Mouse (Mus musculus) midbrain, embryonic 14.5 days (tissue): Measurements from ENCODE around the gene Trim25. TPM values are rescaled to one million over a fixed set of nuclear protein-coding genes. Genes with fewer than 3 reads are reported as not detected.

ENCODE experiments used
- ATAC-seq: fragments of 200-750 bp; cut with Nextera tagmentation; 2 replicates; pipeline ENCODE4 v1.8.0; 2017; ENCODE audit warnings: moderate number of reproducible peaks, moderate library complexity; ENCODE audit not compliant: low FRiP score, low TSS enrichment
- DNase-seq: peaks from one replicate; pipeline ENCODE4 v3.0.0-alpha.2; 2015
- H3K27ac ChIP-seq: fragments of 300-500 bp; sonication (generic); replicated peaks from 2 replicates; pipeline ENCODE4 v1.5.1; 2014; ENCODE audit warnings: mild to moderate bottlenecking, low read depth, low read length, moderate library complexity
- H3K27me3 ChIP-seq: fragments of 300-500 bp; sonication (generic); 2 replicates; pipeline ENCODE4 v1.6.1; 2014; ENCODE audit warnings: low read length, control low read depth, mixed read lengths; ENCODE audit not compliant: control insufficient read depth, insufficient read depth
- H3K36me3 ChIP-seq: fragments of 300-500 bp; sonication (generic); 2 replicates; pipeline ENCODE4 v1.6.1; 2014; ENCODE audit warnings: low read length, control low read depth; ENCODE audit not compliant: control insufficient read depth, insufficient read depth
- H3K4me1 ChIP-seq: fragments of 300-500 bp; sonication (generic); 2 replicates; pipeline ENCODE4 v1.6.1; 2014; ENCODE audit warnings: mild to moderate bottlenecking, antibody characterized with exemption, low read length, control low read depth; ENCODE audit not compliant: control insufficient read depth, insufficient read depth
- H3K4me2 ChIP-seq: fragments of 300-500 bp; sonication (generic); 2 replicates; pipeline ENCODE4 v1.6.1; 2014; ENCODE audit warnings: mild to moderate bottlenecking, low read length, moderate library complexity
- H3K4me3 ChIP-seq: fragments of 300-500 bp; sonication (generic); replicated peaks from 2 replicates; pipeline ENCODE4 v1.5.1; 2014; ENCODE audit warnings: low read depth, low read length
- H3K9ac ChIP-seq: fragments of 300-500 bp; sonication (generic); replicated peaks from 2 replicates; pipeline ENCODE4 v1.6.1; 2014; ENCODE audit warnings: mild to moderate bottlenecking, low read length, moderate library complexity
- H3K9me3 ChIP-seq: fragments of 300-500 bp; sonication (generic); 2 replicates; pipeline ENCODE4 v1.6.1; 2016; ENCODE audit warnings: low read length, control low read depth, mixed read lengths; ENCODE audit not compliant: control insufficient read depth
- WGBS: fragments of 180-500 bp; shearing (Covaris S2); extraction: QIAGEN DNeasy Blood & Tissue Kit; methylation state at CpG from one replicate; pipeline ENCODE4 v1.1.7; 2014; 5-methylcytosine and 5-hydroxymethylcytosine counted together
- polyA plus RNA-seq: library from polyadenylated mRNA; unstranded; fragments of >200 nt; fragmentation: Nextera tagmentation; extraction: Ambion mirVana; gene quantifications from 2 replicates; pipeline ENCODE4 v1.2.1, GENCODE M21; 2014

The Trim25 gene
- polyA plus RNA-seq, 1 experiment from 2014 or later = 3.9 TPM

GRCm38 (mm10) chr11:89067871-89068490, 68.8 kb downstream of the Trim25 start:
- H3K4me3 ChIP-seq = no peak overlapping the region
- no peaks in the 10 kb centered on the region for H3K27me3 ChIP-seq
- no peak overlapping the region for H3K9ac ChIP-seq
- DNase-seq (no peak), ATAC-seq (no peak)
- 74% methylated on average over 11 of the region's 11 CpGs for whole genome bisulfite sequencing
- H3K9me3 ChIP-seq = no peaks in the 10 kb centered on the region
- H3K4me1 ChIP-seq = no peaks in the 10 kb centered on the region
- no peak overlapping the region for H3K27ac ChIP-seq
- no peaks in the 10 kb centered on the region for H3K36me3 ChIP-seq
- no peak overlapping the region for H3K4me2 ChIP-seq

GRCm38 (mm10) chr11:89068649-89069048, 69.5 kb downstream of the Trim25 start:
- H3K9ac ChIP-seq = no peak overlapping the region
- no peak overlapping the region for H3K4me3 ChIP-seq
- H3K27me3 ChIP-seq = no peaks in the 10 kb centered on the region
- no peaks in the 10 kb centered on the region for H3K9me3 ChIP-seq
- DNase-seq (no peak), ATAC-seq (no peak)
- no peak overlapping the region for H3K27ac ChIP-seq
- no peaks in the 10 kb centered on the region for H3K36me3 ChIP-seq
- 94% methylated on average over 14 of the region's 14 CpGs for whole genome bisulfite sequencing
- no peaks in the 10 kb centered on the region for H3K4me1 ChIP-seq
- no peak overlapping the region for H3K4me2 ChIP-seq

GRCm38 (mm10) chr11:89069303-89069702, 70.1 kb downstream of the Trim25 start:
- Histone ChIP-seq H3K27ac (no peak overlapping the region), H3K4me2 (no peak overlapping the region), H3K4me3 (no peak overlapping the region), H3K9me3 (no peaks in the 10 kb centered on the region), H3K4me1 (no peaks in the 10 kb centered on the region), H3K27me3 (no peaks in the 10 kb centered on the region), H3K36me3 (no peaks in the 10 kb centered on the region), H3K9ac (no peak overlapping the region)
- 32% methylated on average over 6 of the region's 6 CpGs for WGBS
- DNase-seq (peak; percentile 75), ATAC-seq (no peak)

Other genes starting within 250 kb of the Trim25 start
- gene Akap1, start 134.8 kb upstream of the Trim25 start, polyA plus RNA-seq = 28.7 and 29.0 TPM in 2 replicates
- gene Scpep1, start 43.9 kb upstream of the Trim25 start, polyA plus RNA-seq = 19.9 and 26.8 TPM in 2 replicates
- gene Elobl, start 32.4 kb upstream of the Trim25 start, polyA plus RNA-seq = not detected in 2 replicates
- gene Coil, start 29.1 kb upstream of the Trim25 start, polyA plus RNA-seq = 19.2 and 21.8 TPM in 2 replicates
- 15.3 and 16.2 TPM in 2 replicates for gene Dgke, start 67.5 kb downstream of the Trim25 start, polyA plus RNA-seq
- not detected in 2 replicates for gene Gm525, start 74.5 kb downstream of the Trim25 start, polyA plus RNA-seq